Comparison of ENCODE assay signal across 9 mouse cellular contexts in the genomic region with DNA sequence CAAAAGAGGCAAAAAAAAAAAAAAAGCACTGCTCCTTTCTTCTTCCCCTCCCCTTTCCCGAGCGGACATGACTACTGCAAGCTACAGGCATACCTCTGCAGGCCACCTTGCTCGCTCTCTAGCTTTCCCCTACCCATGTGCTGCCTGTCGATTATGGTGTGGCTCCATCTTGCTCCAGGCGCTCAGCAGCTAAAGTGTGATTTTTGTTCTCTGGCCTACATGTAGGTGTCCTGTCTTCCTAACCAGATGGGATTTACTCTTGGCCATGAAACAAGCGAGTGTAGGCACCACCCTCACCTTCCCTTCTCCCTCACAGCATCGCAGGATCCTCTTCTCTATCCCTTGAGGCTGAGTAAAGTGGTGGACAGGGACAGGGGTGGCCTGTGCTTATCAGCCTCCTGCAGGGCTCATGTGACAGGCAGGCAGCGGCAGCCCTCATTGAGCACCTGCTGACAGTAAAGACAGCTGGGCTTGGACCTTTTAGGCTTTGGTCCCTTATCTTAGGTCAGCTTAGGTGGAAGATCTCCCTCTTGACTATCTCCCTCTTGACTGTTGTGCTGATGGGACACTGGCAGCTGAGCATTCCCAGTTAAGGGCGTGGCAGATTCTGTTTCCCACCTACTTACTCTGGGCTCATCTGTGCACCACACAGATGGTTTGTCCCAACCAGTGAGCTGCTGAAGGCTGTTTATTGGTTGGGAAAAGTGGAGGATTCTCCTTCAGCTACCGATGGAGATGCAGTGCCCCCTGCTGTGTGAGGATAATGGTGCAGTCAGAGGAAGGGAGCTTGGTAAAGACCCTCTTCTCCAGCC. TPM values are rescaled to one million over a fixed set of nuclear protein-coding genes. Genes with fewer than 3 reads are reported as not detected.
DNase-seq lines count a peak whose midpoint lies in the region; ATAC-seq and TF ChIP-seq lines count a peak whose summit lies in the region.
"Had no signal": no experiment of that assay in that cellular context is flagged by ENCODE, and none has a peak within 500 bp of the region (broad histone marks: within the 10 kb centered on the region; RNA-seq: fewer than 3 reads in every experiment).

No protein-coding gene starts in this region.

- peaks cover 99% of the 10 kb centered on the region for H3K36me3 ChIP-seq in forebrain, embryonic 13.5 days (ENCODE audit: poor library complexity, severe bottlenecking)
- peaks cover 27% of the 10 kb centered on the region for H3K36me3 ChIP-seq in forebrain, embryonic 11.5 days (ENCODE audit: control insufficient read depth, insufficient read depth, low read length)
- peaks cover 0 to 2% of the 10 kb centered on the region in 2 experiments; a peak in 2 of 4 replicates for H3K36me3 ChIP-seq in MEL (ENCODE audit: control insufficient read depth in 1 of 2, insufficient read depth in 2 of 2, low read length in 2 of 2)
- peaks cover 93% of the 10 kb centered on the region for H3K36me3 ChIP-seq in forebrain, embryonic 14.5 days (ENCODE audit: control insufficient read depth, insufficient read depth, low read length)
- peaks cover 90% of the 10 kb centered on the region for H3K36me3 ChIP-seq in limb, embryonic 14.5 days (ENCODE audit: control insufficient read depth, insufficient read depth, low read length)
- peaks cover 87% of the 10 kb centered on the region for H3K36me3 ChIP-seq in neural tube, embryonic 12.5 days

- 0 out of 4 replicates have a peak, but pooled peaks of 1 of the 2 experiments have one; percentile 15 for TF ChIP-seq EP300 in MEL (IDR thresholded peaks at IDR 0.05; ENCODE audit: low read depth in 1 of 2, low read length in 2 of 2)

- peak; percentile 42 for TF ChIP-seq RAD21 in MEL (IDR thresholded peaks at IDR 0.05; ENCODE audit: low read depth, low read length)

- H3K27me3 ChIP-seq in forebrain, embryonic 13.5 days = no peaks in the 10 kb centered on the region
- H3K27me3 ChIP-seq in forebrain, embryonic 11.5 days (ENCODE audit: control insufficient read depth, insufficient read depth, low read length) = no peaks in the 10 kb centered on the region
- H3K27me3 ChIP-seq in MEL (ENCODE audit: control insufficient read depth in 1 of 2, insufficient read depth in 2 of 2, low read length in 2 of 2) = no peaks in the 10 kb centered on the region
- H3K27me3 ChIP-seq in forebrain, embryonic 14.5 days (replicated peaks; ENCODE audit: control insufficient read depth, insufficient read depth, low read length) = no peaks in the 10 kb centered on the region
- no peaks in the 10 kb centered on the region for H3K27me3 ChIP-seq in limb, embryonic 14.5 days (ENCODE audit: control insufficient read depth, insufficient read depth, low read length)
- H3K27me3 ChIP-seq in neural tube, embryonic 12.5 days (replicated peaks) = no peaks in the 10 kb centered on the region

- no peak overlapping the region for H3K27ac ChIP-seq in forebrain, embryonic 13.5 days
- H3K27ac ChIP-seq in forebrain, embryonic 11.5 days (ENCODE audit: low read depth, low read length) = no peak overlapping the region
- no peak overlapping the region for H3K27ac ChIP-seq in MEL (ENCODE audit: control insufficient read depth, low read depth, low read length)
- no peak overlapping the region for H3K27ac ChIP-seq in forebrain, embryonic 14.5 days (ENCODE audit: low read depth, low read length)
- H3K27ac ChIP-seq in limb, embryonic 14.5 days (replicated peaks; ENCODE audit: low read depth, low read length) = no peak overlapping the region
- H3K27ac ChIP-seq in neural tube, embryonic 12.5 days = no peak overlapping the region
- H3K27ac ChIP-seq: macrophage had no signal

- no peaks in the 10 kb centered on the region for H3K9me3 ChIP-seq in forebrain, embryonic 13.5 days (replicated peaks)
- no peaks in the 10 kb centered on the region for H3K9me3 ChIP-seq in forebrain, embryonic 11.5 days (ENCODE audit: control insufficient read depth, low read length)
- no peaks in the 10 kb centered on the region for H3K9me3 ChIP-seq in MEL (replicated peaks; ENCODE audit: insufficient read depth, low read length)
- no peaks in the 10 kb centered on the region for H3K9me3 ChIP-seq in forebrain, embryonic 14.5 days (replicated peaks; ENCODE audit: control insufficient read depth, low read length)
- H3K9me3 ChIP-seq in limb, embryonic 14.5 days (ENCODE audit: control insufficient read depth, low read length) = no peaks in the 10 kb centered on the region
- no peaks in the 10 kb centered on the region for H3K9me3 ChIP-seq in neural tube, embryonic 12.5 days

- WGBS in forebrain, embryonic 13.5 days = 76% methylated on average over 10 of the region's 10 CpGs
- WGBS in forebrain, embryonic 11.5 days = 80% methylated on average over 10 of the region's 10 CpGs
- 79% methylated on average over 10 of the region's 10 CpGs for WGBS in forebrain, embryonic 14.5 days
- WGBS in limb, embryonic 14.5 days = 79% methylated on average over 10 of the region's 10 CpGs
- 78% methylated on average over 10 of the region's 10 CpGs for WGBS in neural tube, embryonic 12.5 days

- 0 out of 2 replicates have a peak, but pooled peaks cover 4% of the 10 kb centered on the region for H3K4me1 ChIP-seq in forebrain, embryonic 13.5 days
- H3K4me1 ChIP-seq in forebrain, embryonic 11.5 days (replicated peaks; ENCODE audit: control insufficient read depth, insufficient read depth, low read length) = no peaks in the 10 kb centered on the region
- no peaks in the 10 kb centered on the region; a peak in 1 of 4 replicates for H3K4me1 ChIP-seq in MEL (ENCODE audit: control insufficient read depth in 1 of 2, insufficient read depth in 2 of 2, low read length in 2 of 2)
- no peaks in the 10 kb centered on the region for H3K4me1 ChIP-seq in forebrain, embryonic 14.5 days (ENCODE audit: control insufficient read depth, insufficient read depth, low read length)
- H3K4me1 ChIP-seq in limb, embryonic 14.5 days (ENCODE audit: control insufficient read depth, insufficient read depth, low read length) = no peaks in the 10 kb centered on the region
- H3K4me1 ChIP-seq in neural tube, embryonic 12.5 days = no peaks in the 10 kb centered on the region

- no peak overlapping the region for H3K4me2 ChIP-seq in forebrain, embryonic 13.5 days
- no peak overlapping the region for H3K4me2 ChIP-seq in forebrain, embryonic 11.5 days (ENCODE audit: low read depth, low read length, severe bottlenecking)
- no peak overlapping the region for H3K4me2 ChIP-seq in forebrain, embryonic 14.5 days (ENCODE audit: low read length)
- no peak overlapping the region for H3K4me2 ChIP-seq in limb, embryonic 14.5 days (replicated peaks; ENCODE audit: low read depth, low read length, severe bottlenecking)
- H3K4me2 ChIP-seq in neural tube, embryonic 12.5 days (replicated peaks) = no peak overlapping the region

- H3K79me2 ChIP-seq in MEL (ENCODE audit: control insufficient read depth, insufficient read depth, low read length, poor library complexity) = no peaks in the 10 kb centered on the region

- no peak overlapping the region for H3K4me3 ChIP-seq in forebrain, embryonic 13.5 days
- no peak overlapping the region for H3K4me3 ChIP-seq in forebrain, embryonic 11.5 days (ENCODE audit: low read depth, low read length)
- no peak overlapping the region for H3K4me3 ChIP-seq in MEL (ENCODE audit: control insufficient read depth in 1 of 2, insufficient read depth in 1 of 2, low read depth in 2 of 2, low read length in 2 of 2)
- H3K4me3 ChIP-seq in forebrain, embryonic 14.5 days (ENCODE audit: low read depth, low read length) = no peak overlapping the region
- H3K4me3 ChIP-seq in limb, embryonic 14.5 days (replicated peaks; ENCODE audit: low read length) = no peak overlapping the region
- no peak overlapping the region for H3K4me3 ChIP-seq in neural tube, embryonic 12.5 days

- peak in 1 of 2 experiments; percentile 18; a peak in 1 of 4 replicates for TF ChIP-seq POLR2A in MEL (IDR thresholded peaks at IDR 0.05; ENCODE audit: control insufficient read depth in 1 of 2, insufficient read depth in 1 of 2, low read depth in 1 of 2, low read length in 2 of 2, poor library complexity in 1 of 2)
- no peak for TF ChIP-seq POLR2A in limb, embryonic 14.5 days (IDR thresholded peaks at IDR 0.05; ENCODE audit: borderline replicate concordance, extremely low read depth, insufficient read depth, insufficient read length)

- no peak for DNase-seq in forebrain, embryonic 11.5 days (ENCODE audit: low spot score)
- peak; percentile 45 for DNase-seq in MEL (ENCODE audit: low read depth, low spot score)
- DNase-seq in forebrain, embryonic 14.5 days (ENCODE audit: low spot score) = peak; percentile 63
- peak; percentile 50 for DNase-seq in induced T-regulatory cell, adult 2 months (ENCODE audit: low read depth)
- DNase-seq in limb, embryonic 14.5 days (ENCODE audit: low spot score) = peak; percentile 46
- DNase-seq in urinary bladder, postnatal 10 days (ENCODE audit: low spot score) = no peak

- ATAC-seq in forebrain, embryonic 13.5 days = peak; percentile 61
- no peak for ATAC-seq in forebrain, embryonic 11.5 days (replicated peaks; ENCODE audit: low FRiP score)
- ATAC-seq in forebrain, embryonic 14.5 days = peak; percentile 57; the same call in 1 of the 2 replicates
- peak; percentile 58 for ATAC-seq in limb, embryonic 14.5 days (ENCODE audit: low FRiP score, low read depth)
- 0 out of 2 replicates have a peak, but pooled peaks have one; percentile 26 for ATAC-seq in neural tube, embryonic 12.5 days (ENCODE audit: low FRiP score, low read depth)

- H3K9ac ChIP-seq in forebrain, embryonic 13.5 days = no peak overlapping the region
- H3K9ac ChIP-seq in forebrain, embryonic 11.5 days (ENCODE audit: low read length) = no peak overlapping the region
- H3K9ac ChIP-seq in MEL (ENCODE audit: control insufficient read depth, low read depth, low read length, poor library complexity, severe bottlenecking) = no peak overlapping the region
- H3K9ac ChIP-seq in forebrain, embryonic 14.5 days (ENCODE audit: low read length) = no peak overlapping the region
- no peak overlapping the region for H3K9ac ChIP-seq in limb, embryonic 14.5 days (ENCODE audit: low read depth, low read length, severe bottlenecking)
- H3K9ac ChIP-seq in neural tube, embryonic 12.5 days = no peak overlapping the region

- peak; percentile 48 to 71 (median 51) for TF ChIP-seq CTCF in MEL (IDR thresholded peaks at IDR 0.05 in 2 of 3, conservative IDR thresholded peaks at IDR 0.05 in 1 of 3; ENCODE audit: control insufficient read depth in 1 of 3, insufficient read depth in 1 of 3, low read depth in 2 of 3, low read length in 3 of 3, poor library complexity in 1 of 3, severe bottlenecking in 1 of 3)

RNA-seq across cellular contexts. Expression of a gene that starts 6.9 kb away (rescaled TPM):
- polyA plus RNA-seq in forebrain, embryonic 13.5 days (2015; fragmentation: Nextera tagmentation; extraction: Ambion mirVana) = 276 and 277 TPM in 2 replicates
- 354 and 371 TPM in 2 replicates for polyA plus RNA-seq in forebrain, embryonic 11.5 days (2014; fragmentation: Nextera tagmentation; extraction: Ambion mirVana)
- 259 and 271 TPM in 2 replicates for total RNA-seq in MEL (2012; rRNA removed)
- polyA plus RNA-seq in MEL (2012; ENCODE audit: insufficient read depth in 1 of 2, insufficient read length in 2 of 2, low read depth in 1 of 2, low replicate concordance in 2 of 2, missing spikeins in 1 of 2) = 1,000 to 10,000 TPM in 1 of 2 experiments, 100 to 1,000 TPM in 1; 428 to 1,459 TPM
- polyA plus RNA-seq in forebrain, embryonic 14.5 days (2014; fragmentation: Nextera tagmentation; extraction: Ambion mirVana) = 298 and 304 TPM in 2 replicates
- polyA plus RNA-seq in limb, embryonic 14.5 days (2012; rRNA removed) = 158 and 203 TPM in 2 replicates
- 287 and 305 TPM in 2 replicates for polyA plus RNA-seq in limb, embryonic 14.5 days (2014; fragmentation: Nextera tagmentation; extraction: Ambion mirVana)
- 281 and 296 TPM in 2 replicates for polyA plus RNA-seq in neural tube, embryonic 12.5 days (2016; fragmentation: Nextera tagmentation; extraction: Ambion mirVana)

RNA-seq across cellular contexts. Expression of a gene that starts 9.5 kb away (rescaled TPM):
- 19.7 and 21.0 TPM in 2 replicates for polyA plus RNA-seq in forebrain, embryonic 13.5 days (2015; fragmentation: Nextera tagmentation; extraction: Ambion mirVana)
- 23.3 and 23.6 TPM in 2 replicates for polyA plus RNA-seq in forebrain, embryonic 11.5 days (2014; fragmentation: Nextera tagmentation; extraction: Ambion mirVana)
- 7.7 and 9.4 TPM in 2 replicates for total RNA-seq in MEL (2012; rRNA removed)
- polyA plus RNA-seq in MEL (2012; ENCODE audit: insufficient read depth in 1 of 2, insufficient read length in 2 of 2, low read depth in 1 of 2, low replicate concordance in 2 of 2, missing spikeins in 1 of 2) = 10 to 100 TPM in 1 of 2 experiments, not detected in 1; 19.1 TPM
- polyA plus RNA-seq in forebrain, embryonic 14.5 days (2014; fragmentation: Nextera tagmentation; extraction: Ambion mirVana) = 16.1 and 18.0 TPM in 2 replicates
- 143 and 172 TPM in 2 replicates for polyA plus RNA-seq in limb, embryonic 14.5 days (2012; rRNA removed)
- polyA plus RNA-seq in limb, embryonic 14.5 days (2014; fragmentation: Nextera tagmentation; extraction: Ambion mirVana) = 63.3 and 74.3 TPM in 2 replicates
- polyA plus RNA-seq in neural tube, embryonic 12.5 days (2016; fragmentation: Nextera tagmentation; extraction: Ambion mirVana) = 30.0 and 30.9 TPM in 2 replicates

RNA-seq across cellular contexts. Expression of a gene that starts 21.4 kb away (rescaled TPM):
- 2.5 and 2.8 TPM in 2 replicates for polyA plus RNA-seq in forebrain, embryonic 13.5 days (2015; fragmentation: Nextera tagmentation; extraction: Ambion mirVana)
- 2.2 and 4.9 TPM in 2 replicates for polyA plus RNA-seq in forebrain, embryonic 11.5 days (2014; fragmentation: Nextera tagmentation; extraction: Ambion mirVana)
- 108 and 129 TPM in 2 replicates for total RNA-seq in MEL (2012; rRNA removed)
- polyA plus RNA-seq in MEL (2012; ENCODE audit: insufficient read depth in 1 of 2, insufficient read length in 2 of 2, low read depth in 1 of 2, low replicate concordance in 2 of 2, missing spikeins in 1 of 2) = 100 to 1,000 TPM in 1 of 2 experiments, 10 to 100 TPM in 1; 95.9 to 142 TPM
- 2.4 and 2.9 TPM in 2 replicates for polyA plus RNA-seq in forebrain, embryonic 14.5 days (2014; fragmentation: Nextera tagmentation; extraction: Ambion mirVana)
- 13.7 and 14.1 TPM in 2 replicates for polyA plus RNA-seq in limb, embryonic 14.5 days (2012; rRNA removed)
- polyA plus RNA-seq in limb, embryonic 14.5 days (2014; fragmentation: Nextera tagmentation; extraction: Ambion mirVana) = 10.6 and 10.7 TPM in 2 replicates
- 4.0 and 4.6 TPM in 2 replicates for polyA plus RNA-seq in neural tube, embryonic 12.5 days (2016; fragmentation: Nextera tagmentation; extraction: Ambion mirVana)

RNA-seq across cellular contexts. Expression of a gene that starts 25.3 kb away (rescaled TPM):
- 0.72 and 1.8 TPM in 2 replicates for polyA plus RNA-seq in forebrain, embryonic 13.5 days (2015; fragmentation: Nextera tagmentation; extraction: Ambion mirVana)
- polyA plus RNA-seq in forebrain, embryonic 11.5 days (2014; fragmentation: Nextera tagmentation; extraction: Ambion mirVana) = 3.1 and 5.0 TPM in 2 replicates
- not detected in 2 replicates for total RNA-seq in MEL (2012; rRNA removed)
- polyA plus RNA-seq in MEL (2012; ENCODE audit: insufficient read depth in 1 of 2, insufficient read length in 2 of 2, low read depth in 1 of 2, low replicate concordance in 2 of 2, missing spikeins in 1 of 2) = under 1 TPM in 1 of 2 experiments, not detected in 1; 0.10 TPM
- polyA plus RNA-seq in forebrain, embryonic 14.5 days (2014; fragmentation: Nextera tagmentation; extraction: Ambion mirVana) = 0.95 and 1.2 TPM in 2 replicates
- polyA plus RNA-seq in limb, embryonic 14.5 days (2012; rRNA removed) = 24.9 and 28.1 TPM in 2 replicates
- polyA plus RNA-seq in limb, embryonic 14.5 days (2014; fragmentation: Nextera tagmentation; extraction: Ambion mirVana) = 18.5 and 26.5 TPM in 2 replicates
- polyA plus RNA-seq in neural tube, embryonic 12.5 days (2016; fragmentation: Nextera tagmentation; extraction: Ambion mirVana) = 3.5 and 4.7 TPM in 2 replicates

RNA-seq across cellular contexts. Expression of a gene that starts 57.2 kb away (rescaled TPM):
- polyA plus RNA-seq in forebrain, embryonic 13.5 days (2015; fragmentation: Nextera tagmentation; extraction: Ambion mirVana) = 0.23 TPM in 1 of 2 replicates, not detected in the other
- not detected in 2 replicates for polyA plus RNA-seq in forebrain, embryonic 11.5 days (2014; fragmentation: Nextera tagmentation; extraction: Ambion mirVana)
- 0.19 and 0.29 TPM in 2 replicates for total RNA-seq in MEL (2012; rRNA removed)
- under 1 TPM in 1 of 2 experiments, not detected in 1; 0.50 TPM for polyA plus RNA-seq in MEL (2012; ENCODE audit: insufficient read depth in 1 of 2, insufficient read length in 2 of 2, low read depth in 1 of 2, low replicate concordance in 2 of 2, missing spikeins in 1 of 2)
- not detected in 2 replicates for polyA plus RNA-seq in forebrain, embryonic 14.5 days (2014; fragmentation: Nextera tagmentation; extraction: Ambion mirVana)
- polyA plus RNA-seq in limb, embryonic 14.5 days (2012; rRNA removed) = 0.27 and 0.29 TPM in 2 replicates
- 0.07 and 0.12 TPM in 2 replicates for polyA plus RNA-seq in limb, embryonic 14.5 days (2014; fragmentation: Nextera tagmentation; extraction: Ambion mirVana)
- 0.30 and 0.80 TPM in 2 replicates for polyA plus RNA-seq in neural tube, embryonic 12.5 days (2016; fragmentation: Nextera tagmentation; extraction: Ambion mirVana)

Comparison
In these comparisons a context has a peak if more than half of its experiments do, and no peak if none do; other contexts are left out.
1. DNase-seq: peak in MEL (single experiment), forebrain, embryonic 14.5 days (single experiment), induced T-regulatory cell, adult 2 months (single experiment) and limb, embryonic 14.5 days (single experiment); none in forebrain, embryonic 11.5 days (single experiment) and urinary bladder, postnatal 10 days (single experiment).
2. RNA of a gene that starts 21.4 kb away (polyA plus RNA-seq): 95.9 to 142 TPM in MEL; 10.6 to 14.1 TPM in limb, embryonic 14.5 days, 4.0 to 4.6 TPM in neural tube, embryonic 12.5 days, 2.4 to 2.9 TPM in forebrain, embryonic 14.5 days, 2.5 to 2.8 TPM in forebrain, embryonic 13.5 days and 2.2 to 4.9 TPM in forebrain, embryonic 11.5 days; every median in the first group is over 4 times any median in the second.